Mouse (Mus musculus): ENCODE measurements around the gene Fmnl2. TPM values are rescaled to one million over a fixed set of nuclear protein-coding genes. Genes with fewer than 3 reads are reported as not detected.
A peak's percentile ranks its signal among the peaks of the same experiment; 100 is the strongest.

Gene Fmnl2
- total RNA-seq, 2 experiments from 2014 or later = 6.1 to 6.3 TPM

DNA sequence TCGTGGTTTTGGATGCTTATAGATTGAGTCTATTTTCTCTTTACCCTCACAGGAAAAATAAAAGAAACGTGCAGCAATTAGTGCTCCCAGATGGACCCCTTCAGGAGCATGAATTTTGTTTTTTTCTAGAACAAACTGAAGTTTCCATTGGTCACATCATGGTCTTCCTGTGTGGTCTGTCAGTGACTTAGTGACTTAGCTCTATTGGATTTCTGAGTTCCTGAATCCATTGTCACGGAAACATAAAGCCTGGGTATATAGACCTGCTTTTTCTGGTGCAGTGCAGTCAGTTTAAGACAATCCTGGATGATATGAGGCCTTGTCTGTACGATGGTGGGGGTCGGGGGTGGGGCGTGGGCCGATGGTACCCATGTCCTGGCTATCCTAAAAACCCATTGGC, 7.0 kb downstream of the Fmnl2 start:
- DNase-seq = no peak

DNA sequence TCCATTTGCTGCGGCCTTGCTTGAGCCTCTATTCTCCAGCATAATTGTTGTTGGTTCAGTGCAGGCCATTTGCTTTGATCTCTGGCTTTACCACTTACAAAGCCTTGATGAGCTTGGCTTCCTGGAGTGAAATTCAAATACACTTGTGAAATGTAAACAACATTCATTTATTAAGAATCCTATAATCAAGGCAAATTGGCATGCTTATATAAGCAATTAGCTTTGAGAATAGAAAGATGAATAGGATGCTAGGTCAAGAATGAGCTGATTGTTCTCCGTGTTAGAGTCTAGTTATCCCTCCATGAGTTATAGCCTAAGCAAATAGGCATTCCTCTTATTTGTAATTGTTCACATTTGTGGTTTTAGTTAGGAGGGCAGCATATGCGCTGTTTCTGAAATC, 8.5 kb downstream of the Fmnl2 start:
- no peak for DNase-seq

DNA sequence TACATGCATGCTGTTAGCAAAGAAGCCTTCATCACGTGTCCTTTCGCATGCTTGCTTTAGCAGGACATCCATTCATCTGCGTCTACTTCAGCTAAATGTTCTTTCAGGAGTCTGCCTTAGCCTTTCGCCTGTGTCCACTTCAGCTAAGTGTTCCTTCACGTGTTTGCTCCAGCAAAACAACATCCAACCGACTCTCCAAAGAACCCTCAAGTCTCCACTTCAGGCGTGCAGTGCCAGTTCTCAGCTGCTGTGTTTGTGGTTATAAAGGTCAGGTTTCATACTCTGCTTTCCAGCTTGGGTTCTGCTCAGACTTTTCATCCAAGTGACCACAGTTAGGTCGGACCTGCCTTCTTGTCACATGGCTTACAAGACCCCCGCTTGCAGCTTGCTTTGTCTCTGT, 10.1 kb downstream of the Fmnl2 start:
- no peak for DNase-seq

DNA sequence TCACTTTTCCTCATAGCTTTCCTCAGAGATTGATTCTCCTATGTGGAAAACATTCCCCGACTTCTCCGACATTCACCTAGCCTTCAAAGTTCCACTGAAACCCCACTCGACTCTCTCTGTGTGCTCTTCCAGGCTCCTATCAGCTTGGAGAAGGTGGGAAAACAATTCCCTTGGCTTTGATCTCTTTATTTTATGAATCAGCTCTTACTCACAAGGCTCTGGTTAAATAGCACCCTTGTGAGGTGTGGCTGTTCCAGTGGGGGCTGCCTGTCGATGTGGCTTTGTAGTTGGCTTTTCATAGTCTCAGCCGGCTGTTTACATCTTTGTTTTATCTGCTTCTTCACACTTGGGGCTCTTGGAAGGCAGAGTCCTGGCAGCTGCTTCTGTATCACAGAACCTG, 10.5 kb downstream of the Fmnl2 start:
- DNase-seq = no peak

DNA sequence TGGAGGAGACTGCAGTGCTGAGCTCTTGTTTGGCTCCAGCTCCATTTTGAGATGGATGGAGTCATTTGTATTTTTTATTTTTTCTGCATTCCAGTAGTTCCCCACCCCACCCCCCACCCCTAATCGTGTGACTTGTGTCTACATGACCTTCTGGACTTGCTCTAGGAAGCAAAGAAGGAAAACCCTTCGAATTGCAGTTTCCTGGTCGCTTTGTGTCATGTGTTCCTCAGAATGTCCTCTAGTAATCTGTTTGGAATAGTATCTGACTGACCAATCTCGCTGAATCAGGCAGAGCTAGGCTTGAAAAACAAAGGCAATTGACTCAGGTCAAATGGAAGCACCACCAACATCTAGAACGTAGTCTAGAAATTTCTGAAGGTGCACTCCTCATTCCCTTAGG, 15.0 kb downstream of the Fmnl2 start:
- no peak for DNase-seq

DNA sequence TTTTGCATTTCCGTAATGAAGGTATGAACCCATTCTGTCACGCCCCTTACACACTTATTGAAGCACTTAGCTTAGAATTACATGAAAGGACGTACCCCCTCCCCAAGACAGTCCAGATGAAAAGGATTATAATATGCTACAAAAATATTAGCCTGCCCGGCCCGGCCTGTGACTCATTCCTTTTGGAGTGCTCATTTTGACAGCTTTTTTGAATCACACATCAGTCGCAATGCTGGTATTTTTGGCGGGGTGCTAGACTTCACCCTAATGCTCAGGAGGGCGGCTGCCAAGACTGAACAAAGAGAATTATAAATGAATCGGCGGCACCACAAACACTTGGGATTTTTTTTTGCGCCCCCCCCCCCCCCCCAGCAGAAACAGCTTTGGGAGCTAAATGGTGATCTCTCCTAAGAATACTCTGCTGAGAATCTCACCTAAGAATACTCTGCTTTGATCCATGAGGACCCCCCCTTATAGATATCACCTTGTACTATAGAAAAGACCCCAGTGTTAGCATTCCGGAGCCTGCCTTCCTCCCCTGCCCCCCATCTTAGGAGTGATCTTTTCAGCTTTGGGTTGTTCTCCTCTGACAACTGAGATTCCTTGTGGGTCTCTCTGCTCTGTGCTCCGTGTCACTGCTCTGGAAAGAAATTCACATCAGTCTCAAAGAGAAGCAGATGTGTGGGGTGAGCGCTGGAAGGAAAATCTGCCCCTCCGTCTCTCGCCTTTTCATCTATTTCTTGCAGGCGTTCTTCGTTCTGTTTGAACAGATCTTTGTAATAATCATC, 15.8 kb downstream of the Fmnl2 start:
- DNase-seq = peak; percentile 35

DNA sequence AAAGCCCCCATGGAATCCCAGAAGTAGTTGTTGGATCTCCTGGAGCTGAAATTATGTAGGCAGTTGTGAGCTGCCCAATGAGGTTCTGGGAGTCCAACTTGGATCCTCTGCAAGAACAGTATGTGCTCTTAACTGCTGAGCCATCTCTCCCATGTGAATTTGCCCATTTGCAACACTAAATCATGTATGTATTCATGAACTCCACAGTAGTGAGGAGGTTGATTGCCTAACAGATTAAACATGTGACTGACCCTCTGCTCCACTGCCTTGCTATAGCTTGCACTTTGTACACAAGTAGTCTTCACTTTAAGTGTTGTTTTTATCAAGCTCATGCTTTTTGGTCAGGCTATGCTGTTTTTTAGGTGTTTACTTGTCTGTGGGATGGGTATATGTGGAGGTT, 17.1 kb downstream of the Fmnl2 start:
- no peak for DNase-seq

DNA sequence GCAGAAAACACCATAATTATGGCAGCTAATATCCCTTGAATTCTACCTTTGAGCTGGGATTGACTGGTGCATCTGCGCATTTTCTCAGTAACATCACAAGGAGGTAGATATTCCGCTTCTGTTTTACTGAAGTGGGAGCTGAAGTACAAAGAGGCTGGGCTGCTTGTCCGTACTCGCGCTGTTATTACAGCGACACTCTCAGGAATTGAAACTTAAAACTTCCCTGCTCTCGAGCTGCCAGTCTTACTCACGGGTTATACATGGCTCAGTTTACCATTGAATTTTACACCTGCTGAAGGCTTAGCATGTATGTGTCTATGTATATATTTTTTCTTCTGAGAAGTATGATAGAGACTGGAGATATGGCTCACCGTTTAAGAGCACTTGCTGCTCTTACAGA, 18.1 kb downstream of the Fmnl2 start:
- no peak for DNase-seq

DNA sequence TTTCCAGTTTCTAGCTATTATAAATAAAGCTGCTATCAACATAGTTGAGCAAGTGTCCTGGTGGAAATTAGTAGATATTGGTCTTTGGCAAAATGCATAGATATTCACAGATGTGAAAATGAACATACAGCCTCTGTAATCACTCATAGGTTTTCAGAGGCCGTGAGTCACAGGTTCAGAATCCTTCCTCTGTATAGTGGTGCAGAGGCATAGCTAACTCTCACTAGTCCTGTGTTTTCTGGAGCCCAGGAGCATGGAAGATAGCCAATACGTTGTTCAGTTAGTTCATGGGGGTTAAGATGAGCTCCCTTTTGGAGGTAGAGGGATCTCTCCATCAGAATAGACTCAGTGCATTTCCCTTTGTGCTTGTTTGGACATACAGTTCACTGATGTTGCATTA, 25.7 kb downstream of the Fmnl2 start:
- no peak for DNase-seq

DNA sequence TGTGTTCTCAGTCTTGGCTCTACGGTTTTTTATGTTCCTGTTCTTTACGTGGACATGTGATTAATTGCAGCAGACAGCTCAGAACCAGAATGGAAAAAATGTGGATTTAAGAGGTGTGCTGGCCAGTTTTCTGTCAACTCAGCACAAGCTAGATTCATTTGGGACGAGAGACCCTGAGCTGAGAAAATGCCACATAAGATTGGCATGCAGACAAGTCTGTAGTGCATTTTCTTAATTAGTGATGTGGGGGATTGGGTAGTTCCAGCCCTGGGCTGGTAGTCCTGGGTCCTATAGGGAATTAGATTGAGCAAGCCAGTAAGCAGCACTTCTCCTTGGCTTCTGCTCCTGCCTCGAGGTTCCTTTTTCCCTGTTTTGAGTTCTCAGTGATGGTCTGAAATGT, 26.4 kb downstream of the Fmnl2 start:
- no peak for DNase-seq

DNA sequence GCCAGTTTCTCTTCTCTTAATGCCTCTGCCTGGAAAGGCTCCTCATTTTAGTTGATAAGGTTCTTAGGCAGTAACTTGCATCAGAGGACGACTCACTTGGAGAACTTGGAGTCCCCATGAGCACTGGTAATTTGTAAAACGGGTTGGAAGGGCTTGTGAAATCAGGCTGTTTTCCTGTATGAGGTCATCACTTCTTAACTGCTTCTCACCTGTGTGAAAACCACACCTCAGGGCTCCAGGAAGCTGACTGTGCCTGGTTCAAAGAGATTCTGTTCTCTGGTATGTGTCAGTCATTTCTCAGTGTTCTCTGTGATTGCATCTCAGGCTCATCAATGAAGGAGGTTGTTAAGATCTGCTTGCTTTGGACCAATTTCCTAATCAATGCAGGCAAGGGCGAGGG, 27.4 kb downstream of the Fmnl2 start:
- no peak for DNase-seq

DNA sequence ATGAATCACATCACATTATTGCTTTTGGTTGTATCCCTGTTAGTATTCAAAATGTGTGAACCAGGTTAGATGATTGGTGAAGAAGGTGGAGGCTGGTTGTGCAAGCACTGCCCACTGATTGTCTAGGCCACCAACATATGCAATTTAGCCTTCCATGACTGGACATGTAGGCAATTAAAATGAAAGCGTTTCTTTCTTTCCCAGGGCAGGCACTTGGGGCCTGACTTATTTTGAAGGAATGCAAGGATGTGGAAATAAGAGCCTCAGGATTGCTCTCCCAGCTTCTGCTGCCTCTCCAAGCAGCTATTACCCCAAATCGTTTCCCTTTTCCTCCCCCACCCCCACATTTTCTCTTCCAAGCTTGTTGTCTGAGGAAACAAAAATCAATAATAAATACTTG, 29.6 kb downstream of the Fmnl2 start:
- DNase-seq = no peak

DNA sequence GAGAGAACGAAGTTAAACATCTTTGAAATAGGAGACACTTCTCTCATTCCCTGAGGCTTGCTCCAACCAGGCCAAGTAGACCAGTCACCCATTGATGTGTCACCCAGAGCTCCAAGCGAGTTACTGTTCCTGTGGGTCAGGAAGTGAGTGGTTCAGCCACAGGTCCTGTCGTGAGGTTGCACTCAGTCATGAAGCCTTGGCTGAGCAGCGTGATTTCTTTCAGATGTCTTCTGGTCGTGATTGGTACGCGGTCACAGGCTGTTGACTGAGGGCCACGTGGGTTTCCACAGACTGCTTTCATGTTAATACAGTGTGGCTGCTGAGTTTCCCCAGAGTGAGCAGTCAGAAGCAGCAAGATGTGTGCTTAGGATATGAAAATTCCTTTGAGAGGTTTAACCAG, 33.5 kb downstream of the Fmnl2 start:
- no peak for DNase-seq

DNA sequence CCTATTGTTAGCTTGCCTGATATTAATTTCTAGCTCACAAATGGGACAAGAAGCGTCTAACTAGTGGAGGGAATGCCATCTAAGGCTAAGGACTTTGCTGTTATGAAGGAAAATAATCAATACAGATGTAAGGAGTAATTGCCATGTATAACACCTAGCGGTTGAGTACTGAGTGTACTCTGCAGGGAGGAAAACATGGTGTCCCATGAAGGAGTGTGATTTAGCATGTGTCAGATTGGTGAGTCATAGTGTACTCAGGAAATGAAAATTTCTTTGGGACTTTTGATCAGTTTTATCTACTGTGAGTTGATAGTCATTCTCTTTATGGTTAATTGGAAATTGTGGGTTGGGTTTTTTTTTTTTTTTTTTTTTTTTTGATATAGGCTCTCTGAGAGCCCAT, 34.1 kb downstream of the Fmnl2 start:
- no peak for DNase-seq

DNA sequence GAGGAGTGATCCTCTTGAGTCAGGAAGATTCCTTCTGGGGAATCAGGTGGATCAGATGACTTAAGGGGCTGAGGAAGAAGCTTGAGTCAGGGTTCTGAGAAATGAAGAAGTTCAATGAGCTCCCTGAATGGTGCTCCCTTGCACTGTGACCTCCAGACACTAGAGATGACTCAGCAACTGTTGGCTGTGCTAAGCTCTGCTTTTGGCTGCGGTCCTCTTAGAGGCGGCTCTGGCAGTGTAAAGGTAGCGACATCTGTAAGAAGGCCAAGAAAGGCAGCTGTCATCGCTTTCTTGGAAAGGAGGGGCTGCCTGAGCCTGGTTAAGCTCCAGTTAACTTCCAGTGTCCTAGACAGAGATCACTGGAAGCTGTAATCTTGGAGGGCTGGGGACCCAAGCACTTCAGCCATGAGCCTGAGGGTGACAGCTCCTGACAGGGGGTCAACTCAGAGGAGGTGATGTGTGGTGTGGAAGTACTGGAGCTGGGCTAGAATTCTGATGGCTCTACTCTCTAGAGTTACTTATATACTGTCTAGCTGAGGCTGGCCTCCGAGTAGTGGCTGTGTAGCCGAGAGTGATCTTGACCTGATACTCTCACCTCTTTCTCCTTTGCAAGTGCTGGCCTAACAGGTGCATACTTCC, 37.4 kb downstream of the Fmnl2 start:
- peak; percentile 42 for DNase-seq

DNA sequence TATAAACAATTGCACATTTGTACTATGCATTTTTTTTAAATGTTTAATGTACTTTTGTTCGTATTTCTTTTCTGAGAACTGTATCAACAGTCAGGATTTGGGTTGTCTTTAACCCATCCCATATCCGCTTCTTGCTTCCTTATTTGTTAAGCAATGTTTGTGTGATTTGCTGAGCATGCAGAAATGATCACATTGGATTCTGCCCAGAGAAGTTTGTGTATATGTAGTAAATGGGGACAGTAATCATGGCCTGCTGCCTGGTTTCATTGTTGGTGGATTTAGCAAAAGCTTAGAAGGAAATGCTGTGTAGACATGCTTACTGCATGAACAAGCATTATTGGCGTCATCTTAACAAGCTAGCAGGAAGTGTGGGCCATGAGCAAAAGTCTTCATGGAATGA, 39.3 kb downstream of the Fmnl2 start:
- DNase-seq = no peak

DNA sequence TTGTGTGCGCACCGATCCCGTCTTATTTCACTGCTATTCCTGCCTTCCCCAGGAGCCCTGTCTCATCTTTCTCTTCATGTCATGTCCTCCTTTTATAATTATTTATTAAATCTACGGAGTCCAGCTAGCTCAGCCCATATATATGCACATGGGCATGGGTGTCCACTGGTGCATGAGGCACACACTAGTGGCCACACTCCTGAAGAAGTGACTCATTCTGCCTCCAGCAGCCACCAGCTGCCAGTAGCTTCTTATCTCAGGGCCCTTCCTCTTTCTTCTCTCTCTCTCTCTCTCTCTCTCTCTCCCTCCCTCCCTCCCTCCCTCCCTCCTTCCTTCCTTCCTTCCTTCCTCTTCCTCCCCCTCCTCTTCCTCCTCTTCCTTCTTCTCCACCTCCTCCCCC, 43.1 kb downstream of the Fmnl2 start:
- no peak for DNase-seq

DNA sequence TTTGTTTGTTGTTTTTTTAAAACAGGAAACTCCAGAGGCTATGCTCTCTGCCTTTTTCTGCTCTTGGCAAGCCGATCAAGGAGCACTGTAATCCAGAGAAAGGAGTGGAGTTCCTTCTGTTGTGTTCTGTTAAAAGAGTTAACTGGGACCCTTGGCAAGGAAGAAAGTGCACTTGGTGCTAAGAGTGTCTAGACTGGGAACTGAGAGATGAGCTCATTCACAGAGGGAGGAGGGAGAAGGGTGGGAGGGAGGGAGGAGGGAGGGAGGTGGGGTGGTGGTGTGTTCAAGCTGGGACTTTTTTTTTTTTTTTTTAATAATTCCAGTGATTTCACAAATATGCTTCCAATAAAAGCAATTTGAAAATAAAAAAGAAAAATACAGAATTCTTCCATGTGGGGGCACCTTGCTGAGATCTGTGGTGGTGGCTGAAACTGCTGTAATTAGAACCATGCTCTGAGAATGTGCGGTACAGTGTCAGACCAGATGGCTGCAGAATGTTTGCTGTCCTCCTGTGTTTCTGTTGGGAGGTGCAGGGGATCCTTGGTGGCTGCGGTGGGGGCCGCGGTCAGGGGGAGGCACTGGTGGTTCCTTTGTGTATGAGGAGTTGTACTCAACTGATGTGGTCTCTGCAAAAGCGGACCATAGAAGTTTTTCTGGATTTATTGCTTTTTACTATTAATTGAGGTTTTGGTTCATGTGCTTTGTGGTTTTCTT, 43.8 kb downstream of the Fmnl2 start:
- DNase-seq = no peak

DNA sequence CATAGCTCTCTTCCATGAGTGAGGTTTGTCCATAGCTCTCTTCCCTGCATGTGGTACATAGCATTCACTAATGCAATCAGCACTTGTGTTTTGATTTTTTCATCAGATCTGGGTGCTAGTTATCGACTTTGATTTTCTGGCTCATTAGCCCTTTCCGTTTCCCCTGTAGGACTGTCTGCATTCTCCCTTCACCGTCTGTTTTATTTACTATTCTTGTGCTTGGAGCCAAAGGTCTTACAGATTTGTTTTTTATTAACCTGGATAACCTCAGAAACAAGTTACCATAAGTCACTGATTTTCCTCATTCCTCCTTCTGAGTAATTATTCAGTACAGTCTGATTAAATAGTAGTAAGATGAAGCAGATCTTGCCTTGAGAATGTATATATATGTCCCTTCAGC, 44.8 kb downstream of the Fmnl2 start:
- no peak for DNase-seq

DNA sequence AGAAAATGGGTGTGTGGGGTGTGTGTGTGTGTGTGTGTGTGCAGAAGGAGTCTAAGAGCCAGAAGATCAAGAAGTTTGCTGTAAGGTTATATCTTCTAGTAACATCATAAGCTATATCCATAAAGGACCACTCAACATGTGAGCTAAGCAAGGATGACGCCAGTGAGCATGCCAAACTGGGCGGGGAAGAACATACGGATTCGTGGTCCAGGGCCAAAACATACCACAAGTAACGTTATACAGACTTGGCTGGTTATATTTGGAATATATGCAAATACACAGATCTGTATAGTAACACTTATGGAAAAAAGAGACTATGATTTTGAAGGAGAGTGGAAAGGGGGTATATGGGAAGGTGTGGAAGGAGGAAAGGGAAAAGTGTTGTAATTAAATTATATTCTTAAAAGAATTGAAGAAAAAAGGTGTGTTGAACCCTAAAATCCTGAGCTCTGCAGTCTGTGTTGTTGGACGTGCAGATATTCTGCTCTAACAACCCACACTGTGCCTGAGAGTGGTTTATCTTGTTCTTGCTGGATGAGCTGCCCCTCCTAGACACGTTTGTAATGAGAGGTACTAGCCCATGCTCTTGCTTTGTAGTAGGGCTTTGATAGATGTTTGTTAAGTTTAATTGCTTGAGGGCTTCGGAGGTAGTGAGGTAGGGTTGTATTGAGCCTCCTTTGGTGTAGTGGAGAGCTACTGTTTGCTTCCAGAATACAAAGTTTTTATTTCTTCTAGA, 45.7 kb downstream of the Fmnl2 start:
- no peak for DNase-seq

DNA sequence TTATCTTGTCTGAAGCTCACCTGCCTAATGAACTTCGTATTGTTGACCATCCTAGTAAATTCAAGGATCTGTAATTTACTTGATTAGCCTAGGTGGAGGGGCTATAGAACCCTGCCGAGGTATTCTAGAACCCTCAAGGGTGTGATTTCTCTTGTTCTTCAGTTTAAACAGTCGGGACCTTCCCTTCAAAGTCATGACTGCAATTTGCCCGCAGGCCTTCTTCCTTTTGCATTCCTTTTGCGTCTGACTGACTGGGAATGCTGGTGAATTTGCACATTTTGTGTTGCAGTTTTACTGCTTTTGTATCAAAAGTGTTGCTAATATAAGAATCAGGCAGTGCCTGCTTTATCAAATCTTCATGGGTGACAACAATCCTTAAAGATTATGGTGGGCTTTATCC, 46.9 kb downstream of the Fmnl2 start:
- no peak for DNase-seq

DNA sequence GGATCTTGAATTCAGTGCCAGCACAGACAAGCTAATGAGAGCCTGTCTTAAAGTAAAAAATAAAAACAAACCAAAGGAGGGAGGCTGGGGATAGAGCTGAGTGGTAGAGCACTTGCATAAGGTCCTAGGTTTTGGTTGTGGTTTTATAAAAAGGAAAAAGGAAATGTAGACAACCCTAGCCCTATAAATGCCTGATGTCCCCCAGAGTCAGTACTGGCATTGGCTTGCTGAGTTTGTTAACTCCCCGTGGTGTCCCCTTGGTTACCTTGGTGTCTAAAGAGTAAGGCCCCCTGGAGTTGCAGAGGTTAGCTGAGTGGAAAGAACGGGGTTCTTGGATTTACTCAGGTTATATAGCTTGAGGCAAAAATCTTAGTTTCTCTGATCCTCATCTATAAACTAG, 55.7 kb downstream of the Fmnl2 start:
- DNase-seq = no peak

DNA sequence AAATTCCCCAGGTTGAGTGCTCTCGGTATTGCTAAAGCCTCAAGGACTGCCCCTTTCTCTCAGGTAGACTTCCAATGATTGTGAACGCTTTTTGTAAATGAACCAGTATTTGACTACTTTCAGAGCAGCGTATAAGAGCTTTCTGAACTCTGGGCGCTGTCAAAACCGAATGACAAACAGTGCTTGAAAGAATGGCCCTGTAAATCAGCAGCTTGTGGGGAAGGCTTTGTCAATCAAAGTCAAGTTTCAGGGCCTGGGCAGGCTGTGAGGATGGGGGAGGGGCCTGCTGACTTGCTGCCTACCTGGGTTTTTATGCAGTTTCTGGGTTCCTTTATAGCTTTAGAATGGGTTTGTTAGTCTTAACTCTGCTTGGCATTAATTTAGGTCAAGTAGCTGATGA, 56.1 kb downstream of the Fmnl2 start:
- no peak for DNase-seq

Measured in heart, postnatal 4 days (tissue).